Mouse (Mus musculus): ENCODE results near the gene Cxcl13. TPM values are rescaled to one million over a fixed set of nuclear protein-coding genes. Genes with fewer than 3 reads are reported as not detected.
"Not testable (repeated sequence)": the region's sequence is repeated elsewhere in the genome, so short reads cannot be mapped to it uniquely, and the experiment has no call there.

Cxcl13 gene
- polyA plus RNA-seq, 1 experiment = 1.1 TPM

- 34% methylated on average over 4 of the region's 4 CpGs for WGBS
- TF ChIP-seq POLR2A (IDR thresholded peaks at IDR 0.05; ENCODE audit: borderline replicate concordance, extremely low read depth, low read depth, low read length) (no peak), CTCF (IDR thresholded peaks at IDR 0.05; ENCODE audit: insufficient read depth, low read length) (no peak)
- Histone ChIP-seq H3K4me1 (ENCODE audit: control insufficient read depth, insufficient read depth, low read length) (no peaks in the 10 kb centered on the region), H3K4me3 (replicated peaks; ENCODE audit: extremely low read depth, low read depth, low read length) (no peak overlapping the region)
- no peak for DNase-seq
Measured at GRCm38 (mm10) chr5:95940682-95941221, 16.0 kb upstream of the Cxcl13 start.

- no peak for DNase-seq
- Histone ChIP-seq H3K4me3 (replicated peaks; ENCODE audit: extremely low read depth, low read depth, low read length) (no peak overlapping the region), H3K4me1 (ENCODE audit: control insufficient read depth, insufficient read depth, low read length) (no peaks in the 10 kb centered on the region)
- 80% methylated on average over 7 of the region's 7 CpGs for WGBS
- TF ChIP-seq CTCF (IDR thresholded peaks at IDR 0.05; ENCODE audit: insufficient read depth, low read length) = no peak
- TF ChIP-seq POLR2A (IDR thresholded peaks at IDR 0.05; ENCODE audit: borderline replicate concordance, extremely low read depth, low read depth, low read length) = no peak
Measured at GRCm38 (mm10) chr5:95941562-95941961, 15.2 kb upstream of the Cxcl13 start.

GRCm38 (mm10) chr5:95945120-95945519, 11.6 kb upstream of the Cxcl13 start:
- H3K4me1 ChIP-seq (ENCODE audit: control insufficient read depth, insufficient read depth, low read length) = no peaks in the 10 kb centered on the region
- DNase-seq = no peak
- no peak for TF ChIP-seq CTCF (IDR thresholded peaks at IDR 0.05; ENCODE audit: insufficient read depth, low read length)
- TF ChIP-seq POLR2A (IDR thresholded peaks at IDR 0.05; ENCODE audit: borderline replicate concordance, extremely low read depth, low read depth, low read length) = no peak
- no peak overlapping the region for H3K4me3 ChIP-seq (replicated peaks; ENCODE audit: extremely low read depth, low read depth, low read length)
- WGBS = 31% methylated on average over 3 of the region's 3 CpGs

DNA sequence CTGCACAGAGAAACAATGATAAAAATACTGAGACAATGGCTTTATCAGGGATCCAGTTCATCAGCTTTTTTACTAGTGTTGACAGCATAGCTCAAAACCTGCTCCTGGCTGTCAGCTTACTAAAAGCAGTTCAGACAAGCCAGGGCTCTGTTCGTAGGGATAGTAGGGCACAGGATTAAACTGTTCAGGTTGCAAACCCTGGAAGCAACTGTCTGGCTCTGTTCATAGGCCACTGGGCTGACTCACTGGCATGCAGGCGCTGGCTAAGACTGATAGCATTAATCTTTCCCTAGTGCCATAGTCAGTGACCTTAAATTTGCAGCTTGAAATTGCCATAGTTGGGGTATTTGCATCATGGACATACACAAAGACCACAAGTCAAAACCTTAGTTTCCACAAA, 10.4 kb upstream of the Cxcl13 start:
- H3K4me1 ChIP-seq (ENCODE audit: control insufficient read depth, insufficient read depth, low read length) = no peaks in the 10 kb centered on the region
- TF ChIP-seq CTCF (IDR thresholded peaks at IDR 0.05; ENCODE audit: insufficient read depth, low read length) (no peak), POLR2A (IDR thresholded peaks at IDR 0.05; ENCODE audit: borderline replicate concordance, extremely low read depth, low read depth, low read length) (no peak)
- 61% methylated on average over 2 of the region's 2 CpGs for WGBS
- H3K4me3 ChIP-seq (replicated peaks; ENCODE audit: extremely low read depth, low read depth, low read length) = no peak overlapping the region
- DNase-seq = no peak

- no peak overlapping the region for H3K4me3 ChIP-seq (replicated peaks; ENCODE audit: extremely low read depth, low read depth, low read length)
- H3K4me1 ChIP-seq (ENCODE audit: control insufficient read depth, insufficient read depth, low read length) = no peaks in the 10 kb centered on the region
- DNase-seq = no peak
- no peak for TF ChIP-seq CTCF (IDR thresholded peaks at IDR 0.05; ENCODE audit: insufficient read depth, low read length)
- TF ChIP-seq POLR2A (IDR thresholded peaks at IDR 0.05; ENCODE audit: borderline replicate concordance, extremely low read depth, low read depth, low read length) = no peak
- 79% methylated on average over 3 of the region's 3 CpGs for WGBS
Measured at GRCm38 (mm10) chr5:95948641-95949040, 8.1 kb upstream of the Cxcl13 start.

- DNase-seq = peak; percentile 47
- 14% methylated on average over 19 of the region's 19 CpGs for WGBS
- Histone ChIP-seq H3K4me3 (replicated peaks; ENCODE audit: extremely low read depth, low read depth, low read length) (no peak overlapping the region), H3K4me1 (ENCODE audit: control insufficient read depth, insufficient read depth, low read length) (no peaks in the 10 kb centered on the region)
- TF ChIP-seq CTCF (IDR thresholded peaks at IDR 0.05; ENCODE audit: insufficient read depth, low read length) (0 out of 2 replicates have a peak, but pooled peaks have one; percentile 13), POLR2A (IDR thresholded peaks at IDR 0.05; ENCODE audit: borderline replicate concordance, extremely low read depth, low read depth, low read length) (no peak)
Measured at GRCm38 (mm10) chr5:95949946-95950701, 6.6 kb upstream of the Cxcl13 start.

DNA sequence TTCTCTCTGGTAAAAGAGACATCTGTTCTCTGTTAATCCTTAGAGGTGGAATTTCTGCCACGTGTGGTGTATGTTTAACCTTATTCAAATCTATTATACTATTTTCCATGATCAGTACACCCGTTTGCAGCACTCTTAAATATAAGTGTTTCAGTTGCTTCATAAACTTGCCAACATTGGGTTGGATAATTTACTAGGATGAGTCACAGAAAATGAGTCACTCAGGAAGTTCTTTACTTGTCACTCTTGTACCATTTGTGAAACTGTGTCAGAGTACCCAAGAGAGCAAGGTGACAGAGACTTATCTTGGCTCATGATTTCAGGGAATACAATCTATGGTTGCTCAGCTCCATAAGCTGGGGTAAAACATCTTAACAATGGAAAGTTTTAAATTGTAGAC, 8.2 kb downstream of the Cxcl13 start:
- 34% methylated on average over 2 of the region's 2 CpGs for WGBS
- TF ChIP-seq CTCF (IDR thresholded peaks at IDR 0.05; ENCODE audit: insufficient read depth, low read length) = no peak
- no peak for TF ChIP-seq POLR2A (IDR thresholded peaks at IDR 0.05; ENCODE audit: borderline replicate concordance, extremely low read depth, low read depth, low read length)
- Histone ChIP-seq H3K4me1 (ENCODE audit: control insufficient read depth, insufficient read depth, low read length) (no peaks in the 10 kb centered on the region), H3K4me3 (replicated peaks; ENCODE audit: extremely low read depth, low read depth, low read length) (no peak overlapping the region)
- no peak for DNase-seq

DNA sequence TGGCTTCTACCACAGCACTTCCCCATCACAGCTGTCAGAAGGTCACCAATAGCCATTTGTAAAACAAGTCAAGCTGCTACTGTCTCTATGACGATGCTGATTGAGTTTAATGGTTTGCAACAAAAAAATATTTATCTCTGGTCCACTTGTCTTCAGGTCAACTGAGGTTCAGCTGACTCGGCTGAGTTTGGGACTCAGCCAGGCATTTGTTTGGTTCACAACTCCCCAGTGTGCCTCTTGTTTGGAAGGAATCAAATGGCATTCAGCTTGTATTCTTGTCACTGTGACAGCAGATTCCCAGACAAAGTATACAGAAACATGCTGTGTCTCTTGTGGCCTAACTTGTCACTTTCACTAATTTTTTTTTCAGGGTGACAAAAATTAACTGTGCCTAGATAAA, 9.9 kb downstream of the Cxcl13 start:
- 32% methylated on average over 2 of the region's 2 CpGs for WGBS
- no peaks in the 10 kb centered on the region for H3K4me1 ChIP-seq (ENCODE audit: control insufficient read depth, insufficient read depth, low read length)

GRCm38 (mm10) chr5:95970845-95971244, 14.1 kb downstream of the Cxcl13 start:
- Histone ChIP-seq H3K4me3 (replicated peaks; ENCODE audit: extremely low read depth, low read depth, low read length) (no peak overlapping the region), H3K4me1 (ENCODE audit: control insufficient read depth, insufficient read depth, low read length) (no peaks in the 10 kb centered on the region)
- 35% methylated on average over 6 of the region's 6 CpGs for WGBS
- TF ChIP-seq CTCF (IDR thresholded peaks at IDR 0.05; ENCODE audit: insufficient read depth, low read length) (peak; percentile 11; the same call in 1 of the 2 replicates), POLR2A (IDR thresholded peaks at IDR 0.05; ENCODE audit: borderline replicate concordance, extremely low read depth, low read depth, low read length) (no peak)
- DNase-seq = peak; percentile 30

More for the DNA sequence above, 9.9 kb downstream of the Cxcl13 start:
- no peak for DNase-seq
- H3K4me3 ChIP-seq (replicated peaks; ENCODE audit: extremely low read depth, low read depth, low read length) = no peak overlapping the region
- TF ChIP-seq POLR2A (IDR thresholded peaks at IDR 0.05; ENCODE audit: borderline replicate concordance, extremely low read depth, low read depth, low read length) (no peak), CTCF (IDR thresholded peaks at IDR 0.05; ENCODE audit: insufficient read depth, low read length) (no peak)

GRCm38 (mm10) chr5:95972208-95972607, 15.5 kb downstream of the Cxcl13 start:
- WGBS = 64% methylated on average over 3 of the region's 3 CpGs
- Histone ChIP-seq H3K4me3 (replicated peaks; ENCODE audit: extremely low read depth, low read depth, low read length) (no peak overlapping the region), H3K4me1 (ENCODE audit: control insufficient read depth, insufficient read depth, low read length) (no peaks in the 10 kb centered on the region)
- TF ChIP-seq POLR2A (IDR thresholded peaks at IDR 0.05; ENCODE audit: borderline replicate concordance, extremely low read depth, low read depth, low read length) (no peak), CTCF (IDR thresholded peaks at IDR 0.05; ENCODE audit: insufficient read depth, low read length) (no peak)
- no peak for DNase-seq

GRCm38 (mm10) chr5:95973806-95974205, 17.1 kb downstream of the Cxcl13 start:
- DNase-seq; H3K4me3 ChIP-seq (replicated peaks; ENCODE audit: extremely low read depth, low read depth, low read length); H3K4me1 ChIP-seq (ENCODE audit: control insufficient read depth, insufficient read depth, low read length): not testable (repeated sequence)
- 51% methylated on average over 34 of the region's 34 CpGs for WGBS
